Mouse (Mus musculus) lung, adult 2 months (tissue): ENCODE measurements around the gene Acat1. TPM values are rescaled to one million over a fixed set of nuclear protein-coding genes. Genes with fewer than 3 reads are reported as not detected.

Experiments
- DNase-seq: peaks from one replicate; pipeline ENCODE4 v3.0.0; 2022
- H3K4me1 ChIP-seq: fragments of 200-500 bp; 2 replicates; pipeline ENCODE4 v1.6.1; 2011; ENCODE audit warnings: low read length; ENCODE audit not compliant: control insufficient read depth, insufficient read depth
- H3K4me3 ChIP-seq: fragments of 200-500 bp; replicated peaks from 2 replicates; pipeline ENCODE3; 2011; ENCODE audit warnings: low read depth, mild to moderate bottlenecking, control low read depth, low read length; ENCODE audit errors: extremely low read depth
- CTCF ChIP-seq: fragments of 200-500 bp; IDR thresholded peaks from 2 replicates; pipeline ENCODE4 v1.5.1; 2011; ENCODE audit warnings: mild to moderate bottlenecking, low read length, control low read depth; ENCODE audit not compliant: insufficient read depth
- POLR2A ChIP-seq: fragments of 200-500 bp; IDR thresholded peaks from 2 replicates; pipeline ENCODE4 v1.6.1; 2011; ENCODE audit warnings: low read depth, mild to moderate bottlenecking, control low read depth, low read length, borderline replicate concordance; ENCODE audit errors: extremely low read depth
- WGBS: fragments of 180-500 bp; shearing (Covaris S2); methylation state at CpG from one replicate; pipeline ENCODE4 v1.1.7; 2018; 5-methylcytosine and 5-hydroxymethylcytosine counted together
- polyA plus RNA-seq: library from polyadenylated mRNA; depleted of rRNA; stranded (reverse); fragments of >200 nt; gene quantifications from 2 replicates; pipeline ENCODE4 v1.2.3, GENCODE M21; 2012; rRNA removed

The Acat1 gene
- 15.9 and 22.9 TPM in 2 replicates for polyA plus RNA-seq

GRCm38 (mm10) chr9:53609968-53610781, at the start of gene Acat1:
Acat1 (minus strand) TSS chr9:53610382.
- no peaks in the 10 kb centered on the region; the same call in 1 of the 2 replicates for H3K4me1 ChIP-seq
- no peak for TF ChIP-seq CTCF
- TF ChIP-seq POLR2A, result peak; percentile 79; the same call in 1 of the 2 replicates
- peak within 1 kb of the TSS; percentile 92 for H3K4me3 ChIP-seq
- 1% methylated on average over 52 of the region's 52 CpGs for WGBS
- DNase-seq, result peak; percentile 95

DNA sequence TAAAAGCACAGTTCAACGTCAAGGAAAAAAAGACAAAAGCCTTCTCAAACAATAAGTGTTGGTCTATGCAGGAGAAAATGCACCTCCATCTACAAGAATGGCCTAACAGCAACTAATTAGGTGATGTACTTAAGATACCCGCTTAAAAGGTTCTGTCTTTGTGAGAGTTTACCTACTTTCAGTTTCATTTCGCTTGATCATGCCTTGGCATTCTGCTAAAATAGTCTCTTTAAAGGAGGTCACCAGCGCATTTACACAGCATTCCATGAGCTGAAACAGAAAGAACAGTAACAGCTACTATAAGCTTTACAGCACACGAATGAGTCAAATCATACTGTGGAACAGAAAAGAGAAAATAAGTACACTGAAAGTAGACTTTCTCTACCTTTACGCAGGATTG, 24.6 kb upstream of the Acat1 start:
- no peak overlapping the region for H3K4me3 ChIP-seq
- H3K4me1 ChIP-seq, result no peaks in the 10 kb centered on the region
- TF ChIP-seq POLR2A, result no peak
- 89% methylated on average over 6 of the region's 6 CpGs for WGBS
- no peak for DNase-seq

- no peak for TF ChIP-seq POLR2A
- no peak for DNase-seq
- Histone ChIP-seq H3K4me1 (no peaks in the 10 kb centered on the region), H3K4me3 (no peak overlapping the region)
- 81% methylated on average over 8 of the region's 8 CpGs for WGBS
These were observed 5.1 kb upstream of the Acat1 start for GRCm38 (mm10) chr9:53615246-53615645.

- Histone ChIP-seq H3K4me1 (no peaks in the 10 kb centered on the region), H3K4me3 (no peak overlapping the region)
- WGBS, result 82% methylated on average over 4 of the region's 4 CpGs
- DNase-seq, result no peak
- TF ChIP-seq CTCF, result no peak
- TF ChIP-seq POLR2A, result no peak
These were observed 4.1 kb upstream of the Acat1 start for GRCm38 (mm10) chr9:53614286-53614685.

DNA sequence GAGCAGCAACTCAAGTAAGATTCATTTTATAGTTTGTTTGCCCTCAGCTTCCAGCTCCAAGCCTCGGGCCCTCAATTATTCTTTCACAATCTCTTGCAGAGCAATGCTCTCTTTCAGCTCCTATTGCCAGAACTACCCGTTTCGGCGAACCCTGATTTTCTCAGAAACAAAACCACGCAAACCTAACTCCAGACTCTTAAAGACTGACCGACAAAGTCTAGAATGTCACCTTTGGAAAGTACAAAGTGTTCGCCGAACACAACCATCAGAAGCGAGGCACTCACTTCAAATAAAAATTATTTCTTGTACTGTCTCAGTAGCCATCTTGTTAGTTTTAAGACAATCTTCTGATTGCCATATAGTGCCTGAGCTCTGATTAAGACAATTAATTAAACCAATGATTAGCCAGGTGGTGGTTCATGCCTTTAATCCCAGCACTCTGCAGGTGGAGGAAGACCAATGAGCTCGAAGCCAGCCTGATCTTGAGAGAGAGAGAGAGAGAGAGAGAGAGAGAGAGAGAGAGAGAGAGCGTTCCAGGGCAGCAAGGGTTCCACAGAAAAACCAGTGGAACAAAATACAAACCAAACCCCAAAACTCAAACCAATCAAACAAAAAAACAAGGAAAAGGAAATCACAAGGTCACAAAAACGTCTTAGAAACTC, 745 bp downstream of the Acat1 start:
- H3K4me1 ChIP-seq, result no peaks in the 10 kb centered on the region; the same call in 1 of the 2 replicates
- DNase-seq, result peak; percentile 21
- TF ChIP-seq CTCF (no peak), POLR2A (no peak)
- 41% methylated on average over 12 of the region's 12 CpGs for WGBS
- H3K4me3 ChIP-seq, result peak overlapping the region; percentile 92

GRCm38 (mm10) chr9:53607816-53608215, 2.4 kb downstream of the Acat1 start:
- Histone ChIP-seq H3K4me1 (peaks cover 4% of the 10 kb centered on the region; the same call in 1 of the 2 replicates), H3K4me3 (no peak overlapping the region)
- 80% methylated on average over 4 of the region's 4 CpGs for WGBS
- TF ChIP-seq CTCF (no peak), POLR2A (no peak)
- no peak for DNase-seq

DNA sequence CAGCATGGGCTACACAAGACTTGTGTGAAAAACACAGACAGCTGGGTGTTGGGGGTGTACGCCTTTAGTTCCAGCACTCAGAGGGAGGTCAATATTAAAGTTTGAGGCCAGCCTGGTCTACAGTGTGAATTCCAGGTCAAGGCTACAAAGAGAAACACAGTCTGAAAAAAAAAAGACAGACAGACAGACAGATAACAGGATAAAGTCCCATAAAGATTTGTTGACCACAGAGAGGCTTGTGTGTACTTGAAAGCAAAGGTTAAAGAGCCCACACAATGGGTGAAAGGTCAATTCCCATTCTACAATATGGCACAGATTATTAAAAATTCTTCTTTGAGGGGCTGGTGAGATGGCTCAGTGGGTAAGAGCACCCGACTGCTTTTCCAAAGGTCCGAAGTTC, 3.0 kb downstream of the Acat1 start:
- Histone ChIP-seq H3K4me3 (no peak overlapping the region), H3K4me1 (peaks cover 4% of the 10 kb centered on the region; the same call in 1 of the 2 replicates)
- TF ChIP-seq CTCF (no peak), POLR2A (no peak)
- WGBS, result 88% methylated on average over 3 of the region's 3 CpGs
- no peak for DNase-seq

DNA sequence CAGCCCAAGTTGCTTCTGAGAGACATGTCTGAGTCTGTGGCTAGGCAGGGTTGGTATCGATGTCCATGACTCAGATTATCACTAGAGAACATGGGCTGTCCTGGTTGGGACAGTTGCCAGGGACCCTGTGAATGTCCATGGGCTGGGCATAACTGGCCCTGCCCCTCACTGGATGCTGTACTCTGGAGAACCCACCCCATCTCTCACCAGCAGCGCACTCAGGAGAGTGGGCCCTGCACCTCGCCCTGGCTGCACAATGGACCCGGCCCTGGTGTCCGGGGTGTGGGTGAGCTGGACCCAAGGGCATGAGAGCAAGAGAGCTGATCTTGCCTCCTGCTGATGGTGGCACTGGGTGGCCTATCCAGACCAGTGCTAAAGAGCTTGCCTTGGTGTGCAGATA, 5.2 kb downstream of the Acat1 start:
- DNase-seq, result no peak
- TF ChIP-seq CTCF, result no peak
- no peak for TF ChIP-seq POLR2A
- H3K4me3 ChIP-seq, result no peak overlapping the region
- peaks cover 4% of the 10 kb centered on the region; the same call in 1 of the 2 replicates for H3K4me1 ChIP-seq
- 91% methylated on average over 5 of the region's 5 CpGs for WGBS

DNA sequence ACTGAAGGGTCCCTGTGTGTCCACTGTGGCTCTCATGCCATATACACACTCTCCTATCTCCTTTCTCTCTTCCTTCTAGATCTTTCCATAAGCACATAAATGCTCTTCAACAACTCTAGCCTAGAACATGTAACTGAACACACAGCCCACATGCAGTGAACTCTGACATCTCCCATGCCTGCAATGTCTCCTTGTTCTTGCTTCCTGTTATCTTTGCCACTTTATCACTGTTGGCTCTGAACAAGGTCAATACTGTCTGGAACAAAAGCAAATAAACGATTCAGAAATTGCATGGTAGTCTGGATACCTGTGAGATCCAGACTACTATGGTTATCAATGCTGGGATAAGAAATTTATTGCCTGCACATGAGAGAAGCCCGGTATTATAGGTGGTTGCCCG, 6.3 kb downstream of the Acat1 start:
- DNase-seq, result no peak

DNA sequence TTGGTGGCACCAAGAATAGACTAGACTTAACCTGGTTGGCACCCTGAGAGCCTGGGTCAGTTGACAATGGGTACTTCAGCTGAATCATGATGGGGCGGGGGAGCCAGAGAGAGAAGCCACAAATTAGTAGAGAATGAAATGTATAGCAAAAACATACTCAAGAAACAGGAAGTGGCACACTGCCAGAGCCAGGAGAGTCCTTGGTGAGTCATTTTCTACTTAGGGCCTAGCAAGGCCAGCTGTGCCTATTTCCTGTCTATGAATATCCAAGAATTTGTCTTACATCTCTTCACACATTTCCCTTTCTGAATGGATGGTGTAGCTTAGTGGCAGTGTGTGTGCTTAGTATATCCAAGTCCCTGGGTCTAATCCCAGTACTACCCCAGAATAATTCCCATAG, 6.8 kb downstream of the Acat1 start:
- WGBS, result 41% methylated on average over 1 of the region's 1 CpGs
- peak; percentile 19 for DNase-seq

More for the DNA sequence above, 6.3 kb downstream of the Acat1 start:
- H3K4me1 ChIP-seq, result peaks cover 4% of the 10 kb centered on the region; the same call in 1 of the 2 replicates
- TF ChIP-seq CTCF (no peak), POLR2A (no peak)
- no peak overlapping the region for H3K4me3 ChIP-seq
- WGBS, result 71% methylated on average over 3 of the region's 3 CpGs

More for the DNA sequence above, 6.8 kb downstream of the Acat1 start:
- Histone ChIP-seq H3K4me3 (no peak overlapping the region), H3K4me1 (peaks cover 4% of the 10 kb centered on the region; the same call in 1 of the 2 replicates)
- TF ChIP-seq POLR2A (no peak), CTCF (no peak)
